Mouse (Mus musculus) thymus, adult 2 months (tissue): Measurements from ENCODE around the gene Pnliprp1.

Experiments
- CTCF ChIP-seq: fragments of 200-500 bp; IDR thresholded peaks from 2 replicates; pipeline ENCODE4 v1.5.1; 2012; ENCODE audit warnings: mild to moderate bottlenecking, control low read depth, low read length, moderate library complexity, borderline replicate concordance; ENCODE audit not compliant: control insufficient read depth, poor library complexity, insufficient read depth; ENCODE audit errors: extremely low read depth
- POLR2A ChIP-seq: fragments of 200-500 bp; IDR thresholded peaks from 2 replicates; pipeline ENCODE4 v1.6.1; 2012; ENCODE audit warnings: mild to moderate bottlenecking, low read length, control low read depth, moderate library complexity; ENCODE audit not compliant: control insufficient read depth, poor library complexity, insufficient read depth; ENCODE audit errors: extremely low read depth

GRCm38 (mm10) chr19:58727756-58728155, 931 bp upstream of the Pnliprp1 start:
- TF ChIP-seq CTCF, result no peak
- TF ChIP-seq POLR2A, result no peak
